Mouse (Mus musculus): ENCODE measurements around the gene Tmem62. TPM values are rescaled to one million over a fixed set of nuclear protein-coding genes. Genes with fewer than 3 reads are reported as not detected.

Tmem62 gene
- polyA plus RNA-seq, 1 experiment from 2014 or later: 12.9 TPM

Small RNAs within 50 kb of the gene (microRNA-seq; reads per million reads assigned to microRNA genes)
- not detected for gene Gm44325

Other genes starting within 250 kb of the Tmem62 start
- gene Cdan1, start 126.9 kb upstream of the Tmem62 start, polyA plus RNA-seq (2015; fragmentation: Nextera tagmentation; extraction: Ambion mirVana): 5.2 and 6.0 TPM in 2 replicates
- 11.1 and 12.4 TPM in 2 replicates for gene Ttbk2, start 126.4 kb upstream of the Tmem62 start, polyA plus RNA-seq (2015; fragmentation: Nextera tagmentation; extraction: Ambion mirVana)
- 38.8 and 38.9 TPM in 2 replicates for gene Ubr1, start 6.3 kb upstream of the Tmem62 start, polyA plus RNA-seq (2015; fragmentation: Nextera tagmentation; extraction: Ambion mirVana)
- gene Ccndbp1, start 31.4 kb downstream of the Tmem62 start, polyA plus RNA-seq (2015; fragmentation: Nextera tagmentation; extraction: Ambion mirVana): 79.1 and 83.2 TPM in 2 replicates
- 0.16 and 0.25 TPM in 2 replicates for gene Epb42, start 60.1 kb downstream of the Tmem62 start, polyA plus RNA-seq (2015; fragmentation: Nextera tagmentation; extraction: Ambion mirVana)
- 0.07 and 0.09 TPM in 2 replicates for gene Tgm5, start 108.8 kb downstream of the Tmem62 start, polyA plus RNA-seq (2015; fragmentation: Nextera tagmentation; extraction: Ambion mirVana)
- not detected in 2 replicates for gene Tgm7, start 132.8 kb downstream of the Tmem62 start, polyA plus RNA-seq (2015; fragmentation: Nextera tagmentation; extraction: Ambion mirVana)
- 24.3 and 30.3 TPM in 2 replicates for gene Adal, start 163.4 kb downstream of the Tmem62 start, polyA plus RNA-seq (2015; fragmentation: Nextera tagmentation; extraction: Ambion mirVana)
- gene Lcmt2, start 163.6 kb downstream of the Tmem62 start, polyA plus RNA-seq (2015; fragmentation: Nextera tagmentation; extraction: Ambion mirVana): 20.3 and 20.4 TPM in 2 replicates
- gene Tubgcp4, start 193.6 kb downstream of the Tmem62 start, polyA plus RNA-seq (2015; fragmentation: Nextera tagmentation; extraction: Ambion mirVana): 50.4 and 53.9 TPM in 2 replicates
- gene Zscan29, start 194.1 kb downstream of the Tmem62 start, polyA plus RNA-seq (2015; fragmentation: Nextera tagmentation; extraction: Ambion mirVana): 6.8 and 7.0 TPM in 2 replicates